Mouse (Mus musculus): Measurements from ENCODE around the gene 8030474K03Rik.
"Not testable (repeated sequence)": the region's sequence is repeated elsewhere in the genome, so short reads cannot be mapped to it uniquely, and the experiment has no call there.

8030474K03Rik gene

DNA sequence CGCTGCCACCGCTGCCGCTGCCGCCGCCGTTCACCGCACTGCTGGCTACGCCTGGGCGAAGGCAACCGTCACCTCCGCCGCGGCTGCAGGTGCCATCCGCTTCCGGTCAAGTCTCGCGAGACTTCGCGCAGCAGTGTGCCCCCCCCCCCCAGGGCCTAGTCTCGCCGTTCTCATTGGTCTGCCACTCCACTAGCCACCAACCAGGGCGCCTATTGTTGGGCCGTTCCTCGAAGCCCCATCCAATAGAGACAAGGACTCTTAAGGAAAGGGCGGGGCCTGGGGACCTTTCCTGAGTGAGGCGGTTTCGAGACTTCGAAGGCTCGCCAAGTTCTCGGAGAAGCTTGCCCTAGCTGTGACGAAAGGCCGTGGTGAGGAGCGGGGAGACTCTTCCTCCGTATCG lies at the start of gene 8030474K03Rik, which contains the start of gene Gm4779:
8030474K03Rik (plus strand) TSS at position 315 of the 400 bp plus-strand sequence.
Gm4779 (minus strand) TSS at position 82 of the 400 bp plus-strand sequence.
- no peak for DNase-seq

- no peak for DNase-seq
Measured at GRCm38 (mm10) chrX:101750144-101750543, 44.3 kb upstream of the 8030474K03Rik start.

DNA sequence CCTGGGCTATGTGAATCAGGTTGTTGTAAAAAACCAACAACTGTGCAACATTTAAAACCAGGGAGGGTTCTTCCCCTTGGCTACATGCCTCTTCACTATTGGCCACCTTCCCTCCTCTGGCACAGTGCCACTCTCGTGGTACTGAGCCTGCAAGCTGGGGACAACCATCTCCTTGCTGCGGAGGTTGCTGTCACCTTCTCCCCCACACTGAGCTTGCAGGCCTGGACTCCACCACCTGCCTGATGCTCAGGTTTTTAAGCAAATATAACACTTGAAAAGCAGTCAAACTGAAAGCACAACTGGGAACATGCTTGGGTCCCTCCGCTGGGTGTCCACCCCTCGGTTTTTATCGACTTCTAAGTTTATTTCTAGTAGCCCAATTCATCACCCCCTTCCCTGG lies 40.0 kb upstream of the 8030474K03Rik start:
- DNase-seq = peak; percentile 7 to 20

DNA sequence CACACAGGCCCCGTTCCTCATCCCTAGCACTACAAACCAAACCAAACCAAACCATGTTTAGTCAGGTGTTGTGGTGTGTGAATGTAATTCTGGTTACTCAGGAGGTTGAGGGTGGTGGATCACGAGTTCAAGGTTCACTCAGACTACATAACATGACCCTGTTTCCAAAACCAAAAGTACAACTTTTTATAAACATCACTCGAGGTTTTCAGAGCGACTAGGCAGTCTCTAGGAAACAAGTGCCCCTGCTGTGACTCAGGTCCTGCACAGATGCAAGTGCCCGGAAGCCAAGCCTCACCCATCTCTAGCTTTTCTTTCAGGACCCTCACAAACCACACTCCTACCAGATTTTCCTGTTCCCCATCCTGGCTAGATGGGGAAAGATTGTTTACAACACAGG lies 29.8 kb upstream of the 8030474K03Rik start:
- no peak for DNase-seq

GRCm38 (mm10) chrX:101765111-101765510 lies 29.3 kb upstream of the 8030474K03Rik start:
- no peak for DNase-seq

DNA sequence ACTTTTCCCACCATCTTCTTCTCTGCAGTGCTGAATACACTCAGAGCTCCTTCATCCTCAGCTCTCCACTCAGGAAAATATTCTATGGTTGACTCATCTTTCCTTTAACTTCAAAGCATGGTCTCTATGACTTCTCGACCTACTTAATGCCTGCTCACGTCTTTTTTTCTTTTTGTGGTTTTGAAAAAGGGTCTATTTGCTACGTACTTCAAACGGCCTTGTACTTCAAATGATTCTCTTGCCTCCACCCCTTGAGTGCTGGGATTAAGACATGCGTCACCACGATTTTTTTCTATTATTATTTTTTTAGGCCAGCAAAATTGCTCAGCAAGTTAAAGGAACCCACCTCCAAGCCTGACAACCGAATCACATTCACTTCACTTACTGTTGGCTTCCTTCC lies 27.2 kb upstream of the 8030474K03Rik start:
- no peak for DNase-seq

DNA sequence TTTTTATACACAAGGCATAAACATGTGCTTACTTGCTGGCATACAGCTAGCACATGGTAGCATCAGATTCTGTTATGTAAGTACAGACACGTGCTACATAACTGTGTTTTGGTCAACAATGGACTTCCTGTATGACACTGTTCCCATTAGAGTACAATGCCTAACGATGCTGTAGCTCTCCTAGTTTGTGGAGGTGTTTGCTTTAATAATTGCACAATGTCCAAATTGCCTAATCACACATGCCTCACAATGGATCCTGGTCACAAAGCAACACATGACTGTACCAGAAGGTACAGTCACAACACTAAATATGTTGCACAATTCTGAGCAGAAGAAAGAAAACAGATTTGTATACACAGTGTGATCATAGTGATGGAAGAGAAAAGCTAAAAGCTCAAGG lies 25.0 kb upstream of the 8030474K03Rik start:
- DNase-seq = no peak

DNA sequence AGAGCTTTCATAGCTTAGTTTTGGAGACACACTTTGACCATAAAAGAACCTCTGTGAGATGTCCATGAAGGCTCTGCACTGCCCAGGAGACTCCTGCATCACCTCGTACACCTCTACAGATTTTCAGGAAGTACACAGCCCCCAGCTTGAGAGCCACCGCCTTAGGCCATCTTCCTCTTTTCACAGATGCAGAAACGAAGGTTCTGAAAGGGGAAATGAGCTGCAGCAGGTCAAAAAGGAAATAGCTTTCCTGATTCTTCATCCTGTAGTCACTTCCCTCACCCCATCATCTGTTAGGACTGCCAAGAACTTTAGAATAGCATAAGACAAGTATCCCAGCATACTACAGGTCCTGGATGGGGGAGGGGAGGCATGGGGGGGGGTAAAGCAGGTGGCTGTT lies 24.1 kb upstream of the 8030474K03Rik start:
- DNase-seq = no peak

GRCm38 (mm10) chrX:101772035-101772434 lies 22.4 kb upstream of the 8030474K03Rik start:
- peak; percentile 20 to 53 for DNase-seq

DNA sequence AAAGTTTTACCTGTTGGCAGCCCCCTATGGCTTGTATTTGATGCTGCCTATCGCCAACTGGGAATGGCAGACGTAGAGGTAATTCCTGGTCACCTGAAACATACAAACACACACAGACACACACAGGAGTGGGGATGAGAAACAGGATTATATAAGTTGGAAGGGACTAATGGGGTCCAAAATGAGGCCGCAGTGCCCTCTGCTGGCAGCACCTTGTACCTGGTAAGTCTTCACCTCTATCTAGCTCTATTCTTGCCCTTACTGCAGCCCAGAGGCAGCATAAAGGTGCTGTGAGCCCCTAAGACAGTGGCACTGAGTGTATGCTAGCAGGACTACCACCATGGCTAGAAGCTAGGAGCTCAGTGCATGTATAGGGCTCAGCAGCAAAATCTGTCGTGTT lies 2.9 kb upstream of the 8030474K03Rik start:
- peak; percentile 29 to 53 for DNase-seq

DNA sequence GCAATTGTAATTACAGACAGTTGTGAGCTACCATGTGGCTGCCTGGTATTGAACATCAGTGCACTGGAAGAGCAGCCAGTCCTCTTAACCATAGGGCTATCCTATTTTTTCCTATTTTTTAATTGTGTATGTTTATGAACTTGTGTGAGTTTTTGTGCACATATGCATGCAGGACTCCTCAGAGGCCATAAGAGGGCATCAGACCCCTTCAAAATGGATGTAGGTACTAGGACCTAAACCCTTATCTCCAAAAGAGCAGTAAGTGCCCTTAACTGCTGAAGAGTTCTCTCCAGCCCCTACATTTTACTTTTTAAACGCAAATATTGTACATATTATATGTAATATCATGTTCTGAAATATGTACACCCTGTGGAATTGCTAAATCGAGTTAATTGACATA lies 11.1 kb downstream of the 8030474K03Rik start:
- peak in 1 of 2 experiments; percentile 10 for DNase-seq

- no peak for DNase-seq
Measured at GRCm38 (mm10) chrX:101811750-101812149, 17.3 kb downstream of the 8030474K03Rik start.

DNA sequence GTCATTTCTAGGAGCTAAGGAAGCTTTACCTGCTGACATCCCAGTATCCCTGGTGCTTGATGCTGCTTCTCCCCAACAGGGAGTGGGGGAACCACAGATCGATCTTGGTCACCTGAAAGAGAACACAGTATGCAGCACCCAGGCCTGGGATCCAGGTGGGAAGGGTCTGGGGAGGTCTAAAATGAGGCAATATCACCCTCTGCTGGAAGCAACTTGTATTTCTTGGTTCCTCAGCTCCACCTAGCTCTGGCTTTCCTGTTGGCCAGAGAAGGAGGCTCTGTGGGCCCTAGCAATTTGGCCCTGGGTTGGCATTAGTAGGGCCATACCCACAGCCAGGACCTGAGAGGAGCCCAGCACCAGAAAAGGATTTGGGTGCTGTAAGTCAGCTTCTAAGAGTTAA lies 24.7 kb downstream of the 8030474K03Rik start:
- peak in 1 of 2 experiments; percentile 7 for DNase-seq

GRCm38 (mm10) chrX:101819980-101820379 lies 25.5 kb downstream of the 8030474K03Rik start:
- DNase-seq = not testable (repeated sequence)

- peak; percentile 39 to 64 for DNase-seq
Measured at GRCm38 (mm10) chrX:101847191-101847795, 52.8 kb downstream of the 8030474K03Rik start.

All from kidney, adult 8-10 months (tissue).